Mouse (Mus musculus) heart, adult 11 months (tissue): Measurements from ENCODE around the gene Dlg2.

Experiments
- DNase-seq: peaks from one replicate; pipeline ENCODE4 v3.0.0; 2022

Dlg2 gene

GRCm38 (mm10) chr7:92492262-92492661, 2015.8 kb downstream of the Dlg2 start:
- no peak for DNase-seq

GRCm38 (mm10) chr7:92493521-92493920, 2017.0 kb downstream of the Dlg2 start:
- peak; percentile 96 for DNase-seq
